Mouse (Mus musculus) urinary bladder, postnatal 25 days (tissue): Measurements from ENCODE around the gene Hapln4.

Experiments used
- DNase-seq: peaks from one replicate; pipeline ENCODE4 v3.0.0; 2022; ENCODE audit warnings: low spot score

Hapln4 gene

GRCm38 (mm10) chr8:70100241-70100640 is 17.0 kb downstream of the Hapln4 start:
- DNase-seq: no peak

- peak; percentile 14 for DNase-seq
These were observed 21.2 kb downstream of the Hapln4 start for GRCm38 (mm10) chr8:70104506-70104905.

- DNase-seq: no peak
These were observed 21.7 kb downstream of the Hapln4 start for GRCm38 (mm10) chr8:70104922-70105321.

- DNase-seq: no peak
These were observed 27.2 kb downstream of the Hapln4 start for GRCm38 (mm10) chr8:70110451-70110850.

GRCm38 (mm10) chr8:70111192-70111795 is 28.0 kb downstream of the Hapln4 start:
- no peak for DNase-seq

- no peak for DNase-seq
These were observed 29.3 kb downstream of the Hapln4 start for GRCm38 (mm10) chr8:70112401-70113016.

GRCm38 (mm10) chr8:70114488-70114887 is 31.2 kb downstream of the Hapln4 start:
- DNase-seq: no peak

GRCm38 (mm10) chr8:70114892-70115291 is 31.6 kb downstream of the Hapln4 start:
- DNase-seq: no peak

GRCm38 (mm10) chr8:70117611-70118010 is 34.4 kb downstream of the Hapln4 start:
- DNase-seq: no peak

- DNase-seq: no peak
These were observed 35.8 kb downstream of the Hapln4 start for GRCm38 (mm10) chr8:70118726-70119700.

- DNase-seq: peak; percentile 18
These were observed 37.4 kb downstream of the Hapln4 start, which contains the start of gene Ncan for GRCm38 (mm10) chr8:70120667-70121066. TSS of gene Ncan (minus strand) at chr8:70120873.

- DNase-seq: no peak
These were observed 39.6 kb downstream of the Hapln4 start for GRCm38 (mm10) chr8:70122863-70123262.

- no peak for DNase-seq
These were observed 41.7 kb downstream of the Hapln4 start for GRCm38 (mm10) chr8:70124992-70125391.

- DNase-seq: no peak
These were observed 45.2 kb downstream of the Hapln4 start for GRCm38 (mm10) chr8:70128435-70128834.

GRCm38 (mm10) chr8:70129309-70129952 is 46.2 kb downstream of the Hapln4 start:
- DNase-seq: no peak

GRCm38 (mm10) chr8:70130066-70130465 is 46.8 kb downstream of the Hapln4 start:
- DNase-seq: no peak

- peak; percentile 76 for DNase-seq
These were observed 48.1 kb downstream of the Hapln4 start, which contains the start of gene Nr2c2ap for GRCm38 (mm10) chr8:70131166-70131883. TSS of gene Nr2c2ap (plus strand) at chr8:70131333.

GRCm38 (mm10) chr8:70134086-70134485 is 50.8 kb downstream of the Hapln4 start:
- no peak for DNase-seq

- DNase-seq: no peak
These were observed 51.7 kb downstream of the Hapln4 start for GRCm38 (mm10) chr8:70134931-70135330.

- DNase-seq: no peak
These were observed 53.3 kb downstream of the Hapln4 start for GRCm38 (mm10) chr8:70136591-70136990.

GRCm38 (mm10) chr8:70137890-70138289 is 54.6 kb downstream of the Hapln4 start:
- no peak for DNase-seq
